Mouse (Mus musculus) olfactory bulb, adult 2 months (tissue): Measurements from ENCODE around the gene Rere. TPM values are rescaled to one million over a fixed set of nuclear protein-coding genes. Genes with fewer than 3 reads are reported as not detected.

Experiments used
- H3K27ac ChIP-seq: fragments of 200-500 bp; 2 replicates; pipeline ENCODE4 v1.5.1; 2012; ENCODE audit warnings: low read depth, low read length; ENCODE audit not compliant: insufficient read depth
- H3K4me1 ChIP-seq: fragments of 200-500 bp; 2 replicates; pipeline ENCODE4 v1.6.1; 2012; ENCODE audit warnings: low read length; ENCODE audit not compliant: control insufficient read depth, insufficient read depth
- H3K4me3 ChIP-seq: fragments of 200-500 bp; 2 replicates; pipeline ENCODE4 v1.5.1; 2012; ENCODE audit warnings: mild to moderate bottlenecking, low read depth, low read length, moderate library complexity; ENCODE audit not compliant: insufficient read depth
- CTCF ChIP-seq: fragments of 200-500 bp; IDR thresholded peaks from 2 replicates; pipeline ENCODE4 v1.5.1; 2012; ENCODE audit warnings: low read depth, mild to moderate bottlenecking, low read length, moderate library complexity; ENCODE audit not compliant: insufficient read depth
- POLR2A ChIP-seq: fragments of 200-500 bp; IDR thresholded peaks from 2 replicates; pipeline ENCODE4 v1.6.1; 2012; ENCODE audit warnings: mild to moderate bottlenecking, low read depth, low read length, moderate library complexity; ENCODE audit not compliant: insufficient read depth
- WGBS: fragments of 180-500 bp; shearing (Covaris S2); methylation state at CpG from one replicate; pipeline ENCODE4 v1.1.7; 2018; 5-methylcytosine and 5-hydroxymethylcytosine counted together
- polyA plus RNA-seq: library from polyadenylated mRNA; stranded (reverse); fragments of >200 nt; gene quantifications from 2 replicates; pipeline ENCODE4 v1.2.4, GENCODE M21; 2012; ENCODE audit warnings: low replicate concordance; ENCODE audit not compliant: missing spikeins, insufficient read depth, insufficient read length

The Rere gene
- polyA plus RNA-seq, 1 experiment = 288 TPM

- Histone ChIP-seq H3K4me3 (no peak overlapping the region), H3K4me1 (peaks cover 2% of the 10 kb centered on the region; the same call in 1 of the 2 replicates), H3K27ac (no peak overlapping the region)
- TF ChIP-seq CTCF = no peak
- TF ChIP-seq POLR2A = no peak
- WGBS = 36% methylated on average over 8 of the region's 8 CpGs
These were observed 80.7 kb downstream of the Rere start for GRCm38 (mm10) chr4:150361986-150362691.

GRCm38 (mm10) chr4:150362858-150363257 is 81.4 kb downstream of the Rere start:
- WGBS = 92% methylated on average over 5 of the region's 5 CpGs
- TF ChIP-seq POLR2A (no peak), CTCF (no peak)
- H3K27ac ChIP-seq = no peak overlapping the region

GRCm38 (mm10) chr4:150364786-150365185 is 83.3 kb downstream of the Rere start:
- H3K4me3 ChIP-seq = no peak overlapping the region
- peaks cover 2% of the 10 kb centered on the region; the same call in 1 of the 2 replicates for H3K4me1 ChIP-seq
- H3K27ac ChIP-seq = no peak overlapping the region
- no peak for TF ChIP-seq CTCF
- TF ChIP-seq POLR2A = no peak
- 80% methylated on average over 2 of the region's 2 CpGs for WGBS

More at GRCm38 (mm10) chr4:150362858-150363257, 81.4 kb downstream of the Rere start:
- Histone ChIP-seq H3K4me1 (peaks cover 2% of the 10 kb centered on the region; the same call in 1 of the 2 replicates), H3K4me3 (no peak overlapping the region)

GRCm38 (mm10) chr4:150366510-150367208 is 85.2 kb downstream of the Rere start:
- Histone ChIP-seq H3K27ac (no peak overlapping the region), H3K4me3 (no peak overlapping the region), H3K4me1 (peaks cover 5% of the 10 kb centered on the region)
- WGBS = 57% methylated on average over 6 of the region's 6 CpGs
- TF ChIP-seq CTCF = no peak
- TF ChIP-seq POLR2A = no peak

GRCm38 (mm10) chr4:150371580-150372380 is 90.3 kb downstream of the Rere start:
- peak overlapping the region; percentile 66 for H3K4me3 ChIP-seq
- no peak for TF ChIP-seq CTCF
- no peak for TF ChIP-seq POLR2A
- peak overlapping the region; percentile 72 for H3K27ac ChIP-seq
- 1% methylated on average over 58 of the region's 58 CpGs for WGBS
- H3K4me1 ChIP-seq = peaks cover 18% of the 10 kb centered on the region

- WGBS = 27% methylated on average over 3 of the region's 3 CpGs
- H3K4me3 ChIP-seq = peak overlapping the region; percentile 22; the same call in 1 of the 2 replicates
- TF ChIP-seq POLR2A (no peak), CTCF (no peak)
- peak overlapping the region; percentile 59; the same call in 1 of the 2 replicates for H3K27ac ChIP-seq
- H3K4me1 ChIP-seq = peaks cover 18% of the 10 kb centered on the region
These were observed 91.2 kb downstream of the Rere start for GRCm38 (mm10) chr4:150372631-150373041.

GRCm38 (mm10) chr4:150373111-150374109 is 92.0 kb downstream of the Rere start:
- TF ChIP-seq POLR2A = no peak
- no peak for TF ChIP-seq CTCF

More at GRCm38 (mm10) chr4:150373111-150374109, 92.0 kb downstream of the Rere start:
- Histone ChIP-seq H3K4me1 (peaks cover 18% of the 10 kb centered on the region), H3K27ac (peak overlapping the region; percentile 40), H3K4me3 (peak overlapping the region; percentile 3; the same call in 1 of the 2 replicates)
- WGBS = 15% methylated on average over 15 of the region's 15 CpGs
